Mouse (Mus musculus) kidney, postnatal 0 days (tissue): ENCODE results near the gene Psmd2. TPM values are rescaled to one million over a fixed set of nuclear protein-coding genes. Genes with fewer than 3 reads are reported as not detected.
A peak's percentile ranks its signal among the peaks of the same experiment; 100 is the strongest.

ENCODE experiments used
- ATAC-seq: fragments of 200-750 bp; cut with Nextera tagmentation; replicated peaks from 2 replicates; pipeline ENCODE4 v1.8.0; 2017; ENCODE audit warnings: low read depth, moderate number of reproducible peaks, moderate TSS enrichment, moderate library complexity; ENCODE audit not compliant: low FRiP score
- DNase-seq: peaks from one replicate; pipeline ENCODE4 v3.0.0-alpha.2; 2016; ENCODE audit warnings: low spot score
- H3K27ac ChIP-seq: fragments of 300-500 bp; sonication (generic); 2 replicates; pipeline ENCODE4 v1.5.1; 2014; ENCODE audit warnings: mild to moderate bottlenecking
- H3K27me3 ChIP-seq: fragments of 300-500 bp; sonication (generic); 2 replicates; pipeline ENCODE4 v1.6.1; 2014; ENCODE audit warnings: low read length, mixed read lengths; ENCODE audit not compliant: insufficient read depth
- H3K36me3 ChIP-seq: fragments of 300-500 bp; sonication (generic); 2 replicates; pipeline ENCODE4 v1.6.1; 2014; ENCODE audit warnings: low read length, mixed read lengths; ENCODE audit not compliant: insufficient read depth
- H3K4me1 ChIP-seq: fragments of 300-500 bp; sonication (generic); replicated peaks from 2 replicates; pipeline ENCODE4 v1.6.1; 2014; ENCODE audit warnings: antibody characterized with exemption, low read length, mixed read lengths; ENCODE audit not compliant: insufficient read depth
- H3K4me2 ChIP-seq: fragments of 300-500 bp; sonication (generic); 2 replicates; pipeline ENCODE4 v1.6.1; 2014; ENCODE audit warnings: mild to moderate bottlenecking, low read length, moderate library complexity, mixed read lengths
- H3K4me3 ChIP-seq: fragments of 300-500 bp; sonication (generic); replicated peaks from 2 replicates; pipeline ENCODE4 v1.5.1; 2014; ENCODE audit warnings: low read depth, low read length
- H3K9ac ChIP-seq: fragments of 300-500 bp; sonication (generic); 2 replicates; pipeline ENCODE4 v1.6.1; 2014; ENCODE audit warnings: low read depth, low read length
- H3K9me3 ChIP-seq: fragments of 300-500 bp; sonication (generic); replicated peaks from 2 replicates; pipeline ENCODE4 v1.6.1; 2016; ENCODE audit warnings: low read length, inconsistent platforms, mixed read lengths
- CTCF ChIP-seq: IDR thresholded peaks from 2 replicates; pipeline ENCODE4 v1.5.1; 2016; ENCODE audit warnings: antibody characterized with exemption, low read depth, mild to moderate bottlenecking, moderate library complexity
- WGBS: fragments of 180-500 bp; shearing (Covaris S2); extraction: QIAGEN DNeasy Blood & Tissue Kit; methylation state at CpG from one replicate; pipeline ENCODE4 v1.1.7; 2014; 5-methylcytosine and 5-hydroxymethylcytosine counted together
- polyA plus RNA-seq: library from polyadenylated mRNA; unstranded; fragments of >200 nt; fragmentation: Nextera tagmentation; extraction: Ambion mirVana; gene quantifications from 2 replicates; pipeline ENCODE4 v1.2.1, GENCODE M21; 2015

Gene Psmd2
- polyA plus RNA-seq, 1 experiment from 2014 or later: 212 TPM

DNA sequence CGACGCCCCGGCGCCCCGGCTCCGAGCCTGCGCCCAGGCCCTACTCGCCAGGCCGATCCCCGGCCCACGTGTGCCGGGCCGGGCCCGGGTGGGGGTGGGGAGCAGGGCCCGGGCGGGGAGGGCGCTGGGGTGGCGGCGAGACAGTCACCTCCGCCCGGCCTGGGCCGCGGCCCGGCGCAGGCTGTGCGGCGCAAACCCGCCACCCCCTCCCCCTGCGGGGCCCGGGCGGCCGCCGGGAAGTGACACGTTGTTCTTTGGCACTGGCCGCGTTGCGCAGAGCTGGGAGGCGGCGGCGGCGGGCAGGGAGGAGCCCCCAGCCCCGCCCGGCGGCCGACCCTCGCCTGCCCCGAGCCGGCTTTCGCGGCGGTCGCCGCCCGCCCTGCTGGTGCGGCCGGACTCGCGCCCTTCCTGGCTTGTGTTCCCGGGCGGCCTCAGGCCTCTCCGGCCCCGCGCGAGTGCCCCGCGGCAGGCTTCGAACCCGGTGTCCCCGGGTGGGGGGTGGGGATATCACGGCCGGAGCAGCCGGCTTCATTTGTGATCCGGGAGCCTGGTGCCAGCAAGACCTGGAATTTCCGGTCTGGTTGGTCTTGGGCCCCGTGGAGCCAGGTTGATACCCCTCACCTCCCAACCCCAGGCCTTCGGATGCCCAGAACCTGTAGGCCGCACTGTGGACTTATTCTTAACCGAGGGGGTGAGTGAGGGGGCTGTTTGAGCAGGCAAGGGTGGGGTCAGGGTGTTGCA is 21.7 kb downstream of the Psmd2 start:
- Histone ChIP-seq H3K4me2 (peak overlapping the region; percentile 67), H3K9ac (peak overlapping the region; percentile 97), H3K27me3 (no peaks in the 10 kb centered on the region), H3K9me3 (no peaks in the 10 kb centered on the region), H3K4me3 (peak overlapping the region; percentile 95), H3K36me3 (peaks cover 34% of the 10 kb centered on the region), H3K4me1 (peaks cover 7% of the 10 kb centered on the region; the same call in 1 of the 2 replicates), H3K27ac (peak overlapping the region; percentile 97)
- under 1% methylated on average over 55 of the region's 78 CpGs for WGBS
- TF ChIP-seq CTCF: no peak
- DNase-seq: peak; percentile 55
- ATAC-seq: peak; percentile 82

DNA sequence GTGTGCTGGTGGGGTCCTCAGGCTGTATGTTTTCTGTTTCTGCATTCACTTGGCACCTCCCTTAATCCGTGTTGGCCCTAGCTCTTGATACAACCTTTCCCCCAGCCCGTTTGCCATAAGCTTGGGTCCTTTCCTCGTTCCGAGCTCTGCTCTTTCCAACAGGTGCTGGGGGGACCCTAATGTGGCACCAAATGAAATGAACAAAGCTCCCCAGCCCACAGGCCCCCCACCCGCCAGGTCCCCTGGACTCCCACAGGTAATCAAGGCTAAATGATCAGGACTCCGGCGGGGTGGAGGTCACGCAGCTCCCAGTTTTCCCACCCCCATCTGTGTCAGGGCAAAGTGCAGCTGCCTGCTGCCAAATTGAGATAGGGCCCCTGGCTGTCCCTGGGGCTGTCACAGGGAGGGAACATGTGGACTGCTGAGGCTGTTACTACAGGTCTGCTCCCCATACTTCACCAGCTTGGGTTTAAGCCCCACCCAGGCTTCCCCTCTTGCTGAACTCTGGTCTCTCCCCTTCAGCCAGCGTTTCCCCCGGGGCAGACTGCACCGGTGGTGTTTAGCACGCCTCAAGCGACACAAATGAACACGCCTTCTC is 22.4 kb downstream of the Psmd2 start:
- under 1% methylated on average over 14 of the region's 14 CpGs for WGBS

DNA sequence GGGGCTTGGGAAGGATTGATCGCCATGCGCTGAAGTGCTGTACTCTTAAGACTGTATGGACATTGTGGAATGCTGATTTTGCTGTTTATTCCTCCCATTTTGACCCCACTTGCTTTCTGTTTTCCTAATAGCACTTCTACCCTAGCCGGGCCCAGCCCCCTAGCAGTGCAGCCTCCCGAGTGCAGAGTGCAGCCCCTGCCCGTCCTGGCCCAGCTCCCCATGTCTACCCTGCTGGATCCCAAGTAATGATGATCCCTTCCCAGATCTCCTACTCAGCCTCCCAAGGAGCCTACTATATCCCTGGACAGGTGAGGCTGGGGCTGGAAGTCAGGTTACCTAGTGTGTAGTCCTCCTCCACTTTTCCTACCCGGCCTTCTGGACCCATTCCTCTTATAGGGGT is 23.8 kb downstream of the Psmd2 start:
- Histone ChIP-seq H3K4me2 (no peak overlapping the region), H3K4me1 (peaks cover 7% of the 10 kb centered on the region; the same call in 1 of the 2 replicates), H3K36me3 (peaks cover 53% of the 10 kb centered on the region), H3K27ac (no peak overlapping the region), H3K4me3 (no peak overlapping the region), H3K27me3 (no peaks in the 10 kb centered on the region), H3K9ac (no peak overlapping the region), H3K9me3 (no peaks in the 10 kb centered on the region)
- no peak for DNase-seq
- no peak for TF ChIP-seq CTCF
- no peak for ATAC-seq
- 89% methylated on average over 6 of the region's 6 CpGs for WGBS

More for the DNA sequence above, 22.4 kb downstream of the Psmd2 start:
- H3K27ac ChIP-seq: peak overlapping the region; percentile 97
- ATAC-seq (peak; percentile 15; the same call in 1 of the 2 replicates), DNase-seq (peak; percentile 34)
- H3K9me3 ChIP-seq: no peaks in the 10 kb centered on the region
- no peaks in the 10 kb centered on the region for H3K27me3 ChIP-seq
- peak overlapping the region; percentile 67 for H3K4me2 ChIP-seq
- no peak for TF ChIP-seq CTCF
- H3K4me3 ChIP-seq: peak overlapping the region; percentile 95
- H3K36me3 ChIP-seq: peaks cover 40% of the 10 kb centered on the region
- H3K4me1 ChIP-seq: peaks cover 7% of the 10 kb centered on the region; the same call in 1 of the 2 replicates
- peak overlapping the region; percentile 97 for H3K9ac ChIP-seq

- 73% methylated on average over 4 of the region's 4 CpGs for WGBS
- Histone ChIP-seq H3K4me1 (peaks cover 7% of the 10 kb centered on the region; the same call in 1 of the 2 replicates), H3K9me3 (no peaks in the 10 kb centered on the region), H3K4me3 (no peak overlapping the region), H3K27me3 (no peaks in the 10 kb centered on the region), H3K27ac (no peak overlapping the region), H3K4me2 (no peak overlapping the region), H3K36me3 (peaks cover 67% of the 10 kb centered on the region), H3K9ac (no peak overlapping the region)
- peak; percentile 52 for DNase-seq
- TF ChIP-seq CTCF: peak; percentile 32; the same call in 1 of the 2 replicates
- ATAC-seq: no peak
Observed at GRCm38 (mm10) chr16:20676702-20677101, 25.2 kb downstream of the Psmd2 start.

GRCm38 (mm10) chr16:20677380-20677779 is 25.9 kb downstream of the Psmd2 start:
- Histone ChIP-seq H3K4me2 (no peak overlapping the region), H3K4me3 (no peak overlapping the region), H3K27ac (no peak overlapping the region), H3K4me1 (peaks cover 7% of the 10 kb centered on the region; the same call in 1 of the 2 replicates), H3K27me3 (no peaks in the 10 kb centered on the region), H3K36me3 (peaks cover 74% of the 10 kb centered on the region), H3K9ac (no peak overlapping the region), H3K9me3 (no peaks in the 10 kb centered on the region)
- TF ChIP-seq CTCF: no peak
- WGBS: 73% methylated on average over 5 of the region's 5 CpGs
- no peak for DNase-seq
- ATAC-seq: no peak

- no peak for TF ChIP-seq CTCF
- Histone ChIP-seq H3K27me3 (no peaks in the 10 kb centered on the region), H3K9me3 (no peaks in the 10 kb centered on the region), H3K9ac (no peak overlapping the region), H3K4me3 (no peak overlapping the region), H3K36me3 (peaks cover 80% of the 10 kb centered on the region), H3K27ac (no peak overlapping the region), H3K4me1 (peaks cover 7% of the 10 kb centered on the region; the same call in 1 of the 2 replicates), H3K4me2 (no peak overlapping the region)
- ATAC-seq (no peak), DNase-seq (peak; percentile 29)
- 67% methylated on average over 10 of the region's 10 CpGs for WGBS
Observed at GRCm38 (mm10) chr16:20677974-20678675, 26.7 kb downstream of the Psmd2 start.
